Mouse (Mus musculus) liver, embryonic 14.5 days (tissue): ENCODE data around the gene Coro1c. TPM values are rescaled to one million over a fixed set of nuclear protein-coding genes. Genes with fewer than 3 reads are reported as not detected.

Experiments
- ATAC-seq: fragments of 200-750 bp; cut with Nextera tagmentation; 2 replicates; pipeline ENCODE4 v1.8.0; 2017; ENCODE audit warnings: moderate number of reproducible peaks, mild to moderate bottlenecking, moderate library complexity; ENCODE audit not compliant: insufficient read depth
- DNase-seq, 3 experiments: peaks; one replicate each; pipeline ENCODE4 v3.0.0-alpha.2; 2012 to 2013; ENCODE audit warnings: low read depth in 3 of 3, low spot score in 3 of 3
- H3K27ac ChIP-seq: fragments of 300-500 bp; sonication (generic); 2 replicates; pipeline ENCODE4 v1.5.1; 2014; ENCODE audit warnings: moderate library complexity, mild to moderate bottlenecking, control low read depth, inconsistent platforms
- H3K27me3 ChIP-seq: fragments of 300-500 bp; sonication (generic); 2 replicates; pipeline ENCODE4 v1.6.1; 2014; ENCODE audit warnings: mild to moderate bottlenecking, low read length, moderate library complexity; ENCODE audit not compliant: control insufficient read depth, insufficient read depth
- H3K36me3 ChIP-seq: fragments of 300-500 bp; sonication (generic); replicated peaks from 2 replicates; pipeline ENCODE4 v1.6.1; 2014; ENCODE audit warnings: low read depth; ENCODE audit not compliant: control insufficient read depth, insufficient read depth
- H3K4me1 ChIP-seq, 2 experiments: fragments of 200-500 bp in 1 of 2; fragments of 300-500 bp in 1 of 2; sonication (generic) in 1 of 2; replicated peaks; 2 replicates each; pipeline ENCODE4 v1.6.1; 2012 to 2014; ENCODE audit warnings: antibody characterized with exemption in 1 of 2, inconsistent platforms in 1 of 2, low read length in 1 of 2; ENCODE audit not compliant: control insufficient read depth in 2 of 2, insufficient read depth in 2 of 2
- H3K4me2 ChIP-seq: fragments of 300-500 bp; sonication (generic); 2 replicates; pipeline ENCODE4 v1.6.1; 2014; ENCODE audit warnings: low read depth, mild to moderate bottlenecking, control low read depth, moderate library complexity
- H3K4me3 ChIP-seq, 2 experiments: fragments of 200-500 bp in 1 of 2; fragments of 300-500 bp in 1 of 2; sonication (generic) in 1 of 2; 2 replicates each; pipeline ENCODE4 v1.5.1; 2012 to 2014; ENCODE audit warnings: low read depth in 2 of 2, low read length in 2 of 2, mild to moderate bottlenecking in 2 of 2, control low read depth in 1 of 2, inconsistent platforms in 1 of 2, moderate library complexity in 1 of 2; ENCODE audit not compliant: insufficient read depth in 1 of 2
- H3K9ac ChIP-seq: fragments of 300-500 bp; sonication (generic); replicated peaks from 2 replicates; pipeline ENCODE4 v1.6.1; 2014; ENCODE audit warnings: mild to moderate bottlenecking, control low read depth, moderate library complexity
- H3K9me3 ChIP-seq: fragments of 300-500 bp; sonication (generic); 2 replicates; pipeline ENCODE4 v1.6.1; 2016; ENCODE audit warnings: low read length, mixed read lengths; ENCODE audit not compliant: control insufficient read depth
- CTCF ChIP-seq: IDR thresholded peaks from 2 replicates; pipeline ENCODE4 v1.5.1; 2016; ENCODE audit warnings: antibody characterized with exemption, low read depth, control low read depth
- EP300 ChIP-seq: IDR thresholded peaks from 2 replicates; pipeline ENCODE4 v1.6.1; 2016; ENCODE audit warnings: antibody characterized with exemption, low read depth
- WGBS: fragments of 180-500 bp; shearing (Covaris S2); extraction: QIAGEN DNeasy Blood & Tissue Kit; methylation state at CpG from one replicate; pipeline ENCODE4 v1.1.7; 2014; ENCODE audit not compliant: insufficient replicate concordance; 5-methylcytosine and 5-hydroxymethylcytosine counted together
- polyA plus RNA-seq, 2 experiments: library from polyadenylated mRNA; depleted of rRNA in 1 of 2; stranded (reverse) in 1 of 2; unstranded in 1 of 2; fragments of >200 nt; fragmentation: Nextera tagmentation in 1 of 2; extraction: Ambion mirVana in 1 of 2; gene quantifications; 2 replicates each; pipeline versions ENCODE4 v1.2.1 to v1.2.3; 2012 to 2014

The Coro1c gene
- polyA plus RNA-seq, 2 experiments, result 26.2 to 35.6 TPM

DNA sequence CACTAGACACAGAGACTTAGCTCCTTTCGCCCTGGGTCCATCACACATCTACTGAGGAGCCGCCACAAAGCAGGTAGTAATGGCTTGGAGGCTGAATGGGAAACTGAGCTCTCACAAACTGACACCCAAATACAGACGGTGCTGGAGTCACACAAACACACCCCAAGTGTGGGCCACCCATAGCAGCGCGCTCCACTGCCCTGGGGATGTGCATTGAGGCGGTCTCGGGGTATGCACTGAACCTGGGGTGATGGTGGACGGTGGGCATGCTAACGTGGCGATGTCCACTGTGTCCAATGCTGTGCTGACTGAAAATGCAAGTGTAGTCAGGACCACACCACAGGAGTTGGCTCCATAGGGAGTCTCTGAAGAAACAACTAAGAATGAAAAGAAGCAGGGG, 53.4 kb downstream of the Coro1c start:
- 86% methylated on average over 10 of the region's 10 CpGs for WGBS
- no peak overlapping the region for H3K27ac ChIP-seq

GRCm38 (mm10) chr5:113854494-113854893, 54.1 kb downstream of the Coro1c start:
- peaks cover 0 to 11% of the 10 kb centered on the region in 2 experiments for H3K4me1 ChIP-seq
- TF ChIP-seq CTCF (peak; percentile 98), EP300 (no peak)
- H3K9me3 ChIP-seq, result no peaks in the 10 kb centered on the region
- H3K4me2 ChIP-seq, result no peak overlapping the region
- H3K27me3 ChIP-seq, result no peaks in the 10 kb centered on the region
- no peak overlapping the region for H3K4me3 ChIP-seq
- ATAC-seq (peak; percentile 50; the same call in 1 of the 2 replicates), DNase-seq (peak in 2 of 3 experiments; percentile 34 to 51)
- H3K9ac ChIP-seq, result no peak overlapping the region
- no peak overlapping the region for H3K27ac ChIP-seq
- H3K36me3 ChIP-seq, result no peaks in the 10 kb centered on the region; the same call in 1 of the 2 replicates
- 26% methylated on average over 14 of the region's 14 CpGs for WGBS

More for the DNA sequence above, 53.4 kb downstream of the Coro1c start:
- DNase-seq (no peak), ATAC-seq (no peak)
- Histone ChIP-seq H3K27me3 (no peaks in the 10 kb centered on the region), H3K4me3 (no peak overlapping the region), H3K9ac (no peak overlapping the region), H3K9me3 (no peaks in the 10 kb centered on the region), H3K4me2 (no peak overlapping the region), H3K4me1 (peaks cover 0 to 12% of the 10 kb centered on the region in 2 experiments), H3K36me3 (no peaks in the 10 kb centered on the region; the same call in 1 of the 2 replicates)
- TF ChIP-seq CTCF, result no peak
- TF ChIP-seq EP300, result no peak

GRCm38 (mm10) chr5:113853541-113853940, 55.0 kb downstream of the Coro1c start:
- Histone ChIP-seq H3K4me2 (no peak overlapping the region), H3K27ac (no peak overlapping the region), H3K27me3 (no peaks in the 10 kb centered on the region), H3K9me3 (no peaks in the 10 kb centered on the region), H3K4me1 (peaks cover 0 to 4% of the 10 kb centered on the region in 2 experiments), H3K36me3 (no peaks in the 10 kb centered on the region; the same call in 1 of the 2 replicates), H3K9ac (no peak overlapping the region), H3K4me3 (no peak overlapping the region)
- TF ChIP-seq EP300 (no peak), CTCF (no peak)
- DNase-seq (no peak), ATAC-seq (no peak)
- 83% methylated on average over 10 of the region's 10 CpGs for WGBS

DNA sequence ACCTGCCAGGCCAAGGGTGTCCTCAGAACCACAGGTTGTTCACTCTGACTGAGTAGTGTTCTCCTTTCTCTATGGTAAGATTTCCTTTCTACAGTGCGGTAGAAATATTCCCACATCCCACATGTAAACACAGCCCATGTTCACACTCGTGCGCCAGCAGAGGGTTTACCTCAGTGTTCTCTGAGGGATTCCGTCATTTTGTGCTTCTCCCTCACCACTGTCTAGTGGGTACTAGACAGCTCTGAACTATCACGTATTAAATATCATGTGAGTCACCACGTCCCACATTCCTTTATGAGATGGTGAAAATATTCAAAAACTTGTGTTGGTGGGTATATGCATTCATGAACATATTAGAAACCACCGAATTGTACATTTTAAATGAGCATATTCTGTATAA, 56.1 kb downstream of the Coro1c start:
- TF ChIP-seq EP300 (no peak), CTCF (no peak)
- Histone ChIP-seq H3K9ac (no peak overlapping the region), H3K4me3 (no peak overlapping the region), H3K4me2 (no peak overlapping the region), H3K9me3 (no peaks in the 10 kb centered on the region), H3K4me1 (peaks cover under 1 to 7% of the 10 kb centered on the region in 2 experiments), H3K27ac (no peak overlapping the region), H3K36me3 (peaks cover 4% of the 10 kb centered on the region; the same call in 1 of the 2 replicates), H3K27me3 (no peaks in the 10 kb centered on the region)
- DNase-seq (no peak), ATAC-seq (no peak)
- 78% methylated on average over 7 of the region's 7 CpGs for WGBS

DNA sequence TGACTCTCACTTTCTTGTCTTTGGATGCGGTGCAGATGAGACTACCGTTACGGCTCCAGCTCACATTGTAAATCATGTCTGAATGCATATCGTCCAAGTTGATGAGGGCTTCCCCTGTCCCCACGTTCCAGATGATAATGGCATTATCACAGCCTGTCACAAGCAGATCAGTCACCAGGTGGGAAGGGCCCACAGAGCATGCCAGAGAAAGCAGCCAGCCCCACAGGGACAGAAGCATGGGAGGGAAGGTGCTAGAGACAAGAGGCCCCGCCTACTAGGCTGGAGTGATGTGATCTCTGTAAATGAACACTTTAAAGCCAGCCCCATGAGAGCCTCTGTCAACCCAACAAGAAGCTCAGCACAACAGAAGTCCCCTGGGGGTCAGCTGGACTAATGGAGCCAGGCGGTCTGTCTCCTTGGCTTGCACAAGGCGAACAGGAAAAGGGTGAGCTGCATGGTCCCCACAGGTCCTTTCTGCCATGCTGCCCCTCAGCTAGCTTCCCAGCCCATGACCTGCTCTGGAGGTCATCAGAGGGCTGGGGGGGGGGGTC, 57.8 kb downstream of the Coro1c start:
- H3K9ac ChIP-seq, result no peak overlapping the region
- H3K9me3 ChIP-seq, result no peaks in the 10 kb centered on the region
- no peak overlapping the region for H3K4me2 ChIP-seq
- H3K27me3 ChIP-seq, result no peaks in the 10 kb centered on the region
- no peak overlapping the region for H3K27ac ChIP-seq
- no peak overlapping the region for H3K4me3 ChIP-seq
- WGBS, result 48% methylated on average over 8 of the region's 8 CpGs
- peak; percentile 22; the same call in 1 of the 2 replicates for ATAC-seq
- TF ChIP-seq EP300 (peak; percentile 53), CTCF (no peak)
- peaks cover 4% of the 10 kb centered on the region; the same call in 1 of the 2 replicates for H3K36me3 ChIP-seq
- DNase-seq, result peak in 1 of 3 experiments; percentile 34
- peaks cover 16 to 18% of the 10 kb centered on the region in 2 experiments for H3K4me1 ChIP-seq
